Mouse (Mus musculus): ENCODE data around the gene Etnk1. TPM values are rescaled to one million over a fixed set of nuclear protein-coding genes. Genes with fewer than 3 reads are reported as not detected.

Etnk1 gene
- total and polyA plus RNA-seq, 3 experiments = 13.5 to 27.6 (median 27.0) TPM

DNA sequence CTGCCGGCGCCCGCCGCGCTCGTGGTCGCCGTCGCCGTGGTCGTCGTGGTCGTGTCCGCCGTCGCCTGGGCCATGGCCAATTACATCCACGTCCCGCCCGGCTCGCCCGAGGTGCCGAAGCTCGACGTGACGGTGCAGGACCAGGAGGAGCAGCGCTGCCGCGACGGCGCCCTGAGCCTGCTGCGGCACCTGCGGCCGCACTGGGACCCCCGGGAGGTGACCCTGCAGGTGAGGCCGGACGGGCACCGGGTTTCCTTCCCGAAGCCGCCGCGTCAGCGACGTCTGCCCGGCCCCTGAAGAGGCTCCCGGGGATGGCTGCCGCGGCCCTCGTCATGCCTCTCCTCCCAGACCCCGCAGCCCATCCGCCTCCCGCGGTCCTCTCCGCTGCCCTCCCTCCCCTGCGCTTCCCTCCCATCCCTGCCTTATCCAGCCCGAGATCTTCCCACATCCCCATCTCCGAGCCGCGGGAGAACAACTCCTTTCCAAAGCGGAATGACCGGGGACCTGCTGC, 443 bp downstream of the Etnk1 start:
- H3K9ac ChIP-seq (ENCODE audit: low read depth, low read length) = peak overlapping the region; percentile 93
- H3K4me3 ChIP-seq = peak overlapping the region; percentile 96
- intact Hi-C loops (cut with DNase I) = loop anchor here (2.0 kb wide), 2 partner anchors 21 to 67 kb away; partner anchors contain the start of gene C2cd5
- H3K36me3 ChIP-seq (ENCODE audit: control insufficient read depth, insufficient read depth, low read length) = peaks cover 30% of the 10 kb centered on the region
- H3K27me3 ChIP-seq (ENCODE audit: control insufficient read depth, insufficient read depth, low read length) = no peaks in the 10 kb centered on the region
- TF ChIP-seq POLR2A (IDR thresholded peaks at IDR 0.05; ENCODE audit: insufficient read depth, low read depth, low read length) (no peak), CTCF (IDR thresholded peaks at IDR 0.05) (no peak), EP300 (IDR thresholded peaks at IDR 0.05; ENCODE audit: insufficient read depth, low read depth, low read length) (no peak)
- WGBS = under 1% methylated on average over 52 of the region's 60 CpGs
- no peak for DNase-seq
- H3K4me1 ChIP-seq (ENCODE audit: control insufficient read depth, insufficient read depth, low read length) = peaks cover 1% of the 10 kb centered on the region
- peak overlapping the region; percentile 97 for H3K27ac ChIP-seq
- H3K79me2 ChIP-seq (replicated peaks; ENCODE audit: control insufficient read depth, insufficient read depth, low read length) = peaks cover 5% of the 10 kb centered on the region

DNA sequence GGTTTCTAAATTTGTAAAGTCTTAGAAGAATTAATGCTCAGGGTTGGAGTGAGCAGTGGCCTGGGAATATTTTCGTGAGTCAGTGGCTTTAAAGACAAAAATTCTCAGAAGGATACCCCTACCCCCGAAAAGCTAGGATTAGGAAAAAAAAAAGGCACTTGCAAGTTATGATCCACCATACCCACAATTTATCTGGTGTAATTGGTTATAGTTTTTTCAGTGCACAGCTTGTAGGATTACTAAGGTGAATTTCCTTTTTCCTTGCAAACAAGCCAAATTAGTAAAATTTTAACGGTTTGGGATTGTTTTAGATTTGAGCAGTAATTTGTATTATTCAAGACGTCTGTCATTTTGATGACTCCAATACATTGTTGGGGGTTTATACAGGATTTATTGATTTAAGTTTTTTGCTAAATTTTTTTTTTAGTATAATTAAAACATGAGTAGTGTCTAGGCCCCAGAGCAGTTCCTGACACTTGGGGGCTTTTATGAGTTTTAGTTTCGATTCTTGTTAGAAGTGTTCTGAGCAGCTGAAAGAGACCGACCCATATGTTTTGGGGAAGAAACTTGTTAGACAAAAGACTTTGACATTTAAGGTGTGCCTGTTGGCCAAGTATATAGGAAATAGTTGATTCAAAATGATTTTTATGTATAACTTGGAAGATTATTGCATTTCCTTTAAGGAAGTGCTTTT, 1.1 kb downstream of the Etnk1 start:
- DNase-seq = no peak
- TF ChIP-seq CTCF (IDR thresholded peaks at IDR 0.05) (no peak), EP300 (IDR thresholded peaks at IDR 0.05; ENCODE audit: insufficient read depth, low read depth, low read length) (no peak), POLR2A (IDR thresholded peaks at IDR 0.05; ENCODE audit: insufficient read depth, low read depth, low read length) (no peak)
- Histone ChIP-seq H3K4me3 (peak overlapping the region; percentile 96), H3K27ac (peak overlapping the region; percentile 97), H3K36me3 (ENCODE audit: control insufficient read depth, insufficient read depth, low read length) (peaks cover 33% of the 10 kb centered on the region), H3K9ac (ENCODE audit: low read depth, low read length) (peak overlapping the region; percentile 93), H3K4me1 (ENCODE audit: control insufficient read depth, insufficient read depth, low read length) (peaks cover 1% of the 10 kb centered on the region), H3K79me2 (replicated peaks; ENCODE audit: control insufficient read depth, insufficient read depth, low read length) (peaks cover 6% of the 10 kb centered on the region), H3K27me3 (ENCODE audit: control insufficient read depth, insufficient read depth, low read length) (no peaks in the 10 kb centered on the region)
- WGBS = 20% methylated on average over 6 of the region's 6 CpGs
- intact Hi-C loops (cut with DNase I) = loop anchor here (2.0 kb wide), 2 partner anchors 21 to 67 kb away; partner anchors contain the start of gene C2cd5

DNA sequence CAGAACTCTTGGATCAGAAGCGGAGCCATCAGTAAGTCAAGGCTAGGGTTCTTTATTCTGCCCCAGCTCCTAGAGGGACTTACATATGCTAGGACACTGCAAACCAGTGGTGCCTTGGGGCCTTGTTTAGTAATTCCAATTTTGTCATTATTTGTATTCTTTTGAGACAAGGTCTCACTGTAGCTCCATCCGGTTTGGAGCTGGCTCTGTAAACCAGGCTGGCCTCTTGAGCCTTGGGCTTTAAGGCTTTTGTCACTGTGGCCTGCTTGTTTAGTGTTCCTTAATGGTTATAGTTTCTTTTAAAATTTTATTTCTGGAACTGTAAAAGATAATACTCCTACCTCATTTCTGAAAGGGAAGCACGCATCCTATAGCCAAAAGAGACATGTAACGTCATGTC, 2.4 kb downstream of the Etnk1 start:
- 77% methylated on average over 4 of the region's 4 CpGs for WGBS
- Histone ChIP-seq H3K4me3 (no peak overlapping the region), H3K9ac (ENCODE audit: low read depth, low read length) (no peak overlapping the region; the same call in 1 of the 2 replicates), H3K4me1 (ENCODE audit: control insufficient read depth, insufficient read depth, low read length) (peaks cover 1% of the 10 kb centered on the region), H3K27me3 (ENCODE audit: control insufficient read depth, insufficient read depth, low read length) (no peaks in the 10 kb centered on the region), H3K36me3 (ENCODE audit: control insufficient read depth, insufficient read depth, low read length) (peaks cover 33% of the 10 kb centered on the region), H3K79me2 (replicated peaks; ENCODE audit: control insufficient read depth, insufficient read depth, low read length) (peaks cover 6% of the 10 kb centered on the region), H3K27ac (no peak overlapping the region; the same call in 1 of the 2 replicates)
- intact Hi-C loops (cut with DNase I) = no loop called here
- TF ChIP-seq CTCF (IDR thresholded peaks at IDR 0.05) (no peak), EP300 (IDR thresholded peaks at IDR 0.05; ENCODE audit: insufficient read depth, low read depth, low read length) (no peak), POLR2A (IDR thresholded peaks at IDR 0.05; ENCODE audit: insufficient read depth, low read depth, low read length) (no peak)
- DNase-seq = no peak

DNA sequence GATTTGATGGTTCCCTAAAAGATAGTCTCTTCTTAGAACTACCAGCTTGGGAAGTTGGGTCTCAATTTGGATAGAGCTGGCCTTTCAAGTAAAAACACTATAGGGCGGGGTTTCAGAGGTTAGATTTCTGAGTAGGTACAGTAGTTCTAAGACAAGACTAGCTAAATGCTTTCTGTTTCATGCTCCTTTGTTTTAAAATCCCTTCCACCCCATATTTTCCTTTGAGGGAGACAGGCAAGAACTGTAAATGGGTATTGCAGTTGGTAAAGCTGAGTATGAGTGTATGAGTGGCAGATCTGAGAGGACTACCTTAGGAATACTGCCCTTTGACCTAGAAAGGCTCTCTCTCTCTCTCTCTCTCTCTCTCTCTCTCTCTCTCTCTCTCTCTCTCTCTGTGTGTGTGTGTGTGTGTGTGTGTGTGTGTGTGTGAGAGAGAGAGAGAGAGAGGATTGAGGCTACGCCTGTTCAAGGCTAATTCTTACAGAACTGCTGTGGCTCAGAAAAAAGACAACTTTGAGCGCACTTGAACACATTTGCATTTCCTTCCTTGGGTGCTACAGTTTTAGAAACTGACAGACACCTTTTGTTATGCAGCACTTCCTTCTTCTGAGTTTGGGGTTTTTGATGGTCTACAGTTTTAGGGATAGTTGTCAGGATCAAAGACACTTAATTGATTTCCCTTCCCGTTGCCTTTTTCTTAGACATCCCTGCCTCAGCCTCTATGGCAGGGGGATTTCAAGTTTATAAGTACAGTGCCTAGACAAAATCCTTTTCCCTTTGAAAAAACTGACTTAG, 3.3 kb downstream of the Etnk1 start:
- Histone ChIP-seq H3K36me3 (ENCODE audit: control insufficient read depth, insufficient read depth, low read length) (peaks cover 33% of the 10 kb centered on the region), H3K27ac (no peak overlapping the region), H3K79me2 (replicated peaks; ENCODE audit: control insufficient read depth, insufficient read depth, low read length) (peaks cover 6% of the 10 kb centered on the region), H3K4me1 (ENCODE audit: control insufficient read depth, insufficient read depth, low read length) (peaks cover 1% of the 10 kb centered on the region), H3K27me3 (ENCODE audit: control insufficient read depth, insufficient read depth, low read length) (no peaks in the 10 kb centered on the region), H3K4me3 (no peak overlapping the region), H3K9ac (ENCODE audit: low read depth, low read length) (no peak overlapping the region)
- no peak for TF ChIP-seq EP300 (IDR thresholded peaks at IDR 0.05; ENCODE audit: insufficient read depth, low read depth, low read length)
- TF ChIP-seq CTCF (IDR thresholded peaks at IDR 0.05) = no peak
- TF ChIP-seq POLR2A (IDR thresholded peaks at IDR 0.05; ENCODE audit: insufficient read depth, low read depth, low read length) = no peak
- DNase-seq = no peak
- WGBS = 63% methylated on average over 4 of the region's 4 CpGs
- intact Hi-C loops (cut with DNase I) = loop anchor here (10.0 kb wide), 1 partner anchor 396 kb away; no protein-coding TSS in a partner anchor

DNA sequence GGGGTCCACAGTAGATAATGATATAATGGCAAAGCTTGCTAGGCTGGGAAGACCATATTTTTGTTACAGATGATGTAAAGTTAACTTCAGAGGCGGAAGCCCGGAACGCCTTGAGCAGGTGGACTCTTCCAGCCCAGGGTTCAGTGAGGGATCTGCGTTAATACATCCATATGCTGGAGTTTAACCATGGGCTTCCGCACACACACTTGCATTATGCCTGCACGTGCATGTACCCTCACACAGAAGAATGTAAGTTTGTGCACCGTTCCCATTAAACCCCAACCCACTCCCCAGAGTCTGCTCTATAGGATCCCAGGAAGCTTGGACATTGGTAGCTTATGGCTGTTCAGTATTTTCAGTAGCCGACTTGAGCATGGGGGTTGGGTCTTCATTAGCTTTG, 4.0 kb downstream of the Etnk1 start:
- Histone ChIP-seq H3K9ac (ENCODE audit: low read depth, low read length) (no peak overlapping the region), H3K79me2 (replicated peaks; ENCODE audit: control insufficient read depth, insufficient read depth, low read length) (peaks cover 9% of the 10 kb centered on the region), H3K4me3 (no peak overlapping the region), H3K4me1 (ENCODE audit: control insufficient read depth, insufficient read depth, low read length) (peaks cover 1% of the 10 kb centered on the region), H3K27me3 (ENCODE audit: control insufficient read depth, insufficient read depth, low read length) (no peaks in the 10 kb centered on the region), H3K36me3 (ENCODE audit: control insufficient read depth, insufficient read depth, low read length) (peaks cover 33% of the 10 kb centered on the region), H3K27ac (no peak overlapping the region)
- TF ChIP-seq EP300 (IDR thresholded peaks at IDR 0.05; ENCODE audit: insufficient read depth, low read depth, low read length) (no peak), CTCF (IDR thresholded peaks at IDR 0.05) (no peak), POLR2A (IDR thresholded peaks at IDR 0.05; ENCODE audit: insufficient read depth, low read depth, low read length) (no peak)
- intact Hi-C loops (cut with DNase I) = loop anchor here (10.0 kb wide), 1 partner anchor 396 kb away; no protein-coding TSS in a partner anchor
- no peak for DNase-seq
- 93% methylated on average over 8 of the region's 8 CpGs for WGBS
